Mouse (Mus musculus) frontal cortex, adult (tissue): Measurements from ENCODE around the gene Scgb2b20.
"Not testable (repeated sequence)": the region's sequence is repeated elsewhere in the genome, so short reads cannot be mapped to it uniquely, and the experiment has no call there.

Experiments used
- ATAC-seq: cut with Nextera tagmentation; 2 replicates; pipeline ENCODE4 v1.9.2; 2017; ENCODE audit warnings: mild to moderate bottlenecking, moderate library complexity, mixed read lengths; ENCODE audit not compliant: low TSS enrichment

The Scgb2b20 gene

DNA sequence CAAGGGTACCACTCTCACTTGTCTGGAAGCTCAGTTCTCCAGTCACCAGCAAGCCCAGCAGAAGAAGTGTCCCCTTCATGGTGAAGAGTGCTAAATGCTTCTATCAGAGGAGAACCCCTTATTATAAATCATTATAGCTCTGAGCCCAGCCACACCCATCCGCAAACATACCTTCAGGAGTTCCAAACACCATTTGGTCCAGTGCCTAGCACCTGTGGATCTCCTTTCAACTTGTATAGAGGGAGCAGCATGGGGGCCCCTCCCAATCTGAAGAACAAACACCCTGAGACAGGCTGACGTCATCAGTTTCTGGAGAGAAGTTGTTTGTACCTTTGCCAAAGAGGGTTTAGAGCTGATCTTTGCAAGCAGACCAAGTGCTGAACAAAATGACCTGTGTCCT lies at the start of gene Scgb2b20:
TSS of gene Scgb2b20 (minus strand) at position 101 of the 400 bp plus-strand sequence.
- not testable (repeated sequence) for ATAC-seq

DNA sequence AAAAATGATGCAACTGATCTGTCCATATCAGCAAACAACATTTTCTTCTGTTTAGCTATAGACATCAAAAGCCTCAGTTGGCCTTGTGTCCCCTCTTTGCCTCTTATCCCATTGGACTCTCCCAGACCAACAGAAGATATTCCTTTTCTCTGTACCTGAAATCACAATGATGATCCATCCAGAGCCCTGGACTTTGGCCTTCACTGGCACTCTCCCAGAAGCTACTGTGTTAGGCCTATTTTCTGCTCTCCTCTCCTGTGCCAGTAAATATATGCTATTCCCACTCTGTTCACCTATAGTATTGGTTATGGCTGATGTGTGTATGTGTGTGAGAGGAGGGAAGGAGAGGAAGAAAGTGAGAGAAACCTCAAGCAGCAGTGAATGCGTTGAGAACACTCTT lies 43.6 kb upstream of the Scgb2b20 start:
- not testable (repeated sequence) for ATAC-seq

DNA sequence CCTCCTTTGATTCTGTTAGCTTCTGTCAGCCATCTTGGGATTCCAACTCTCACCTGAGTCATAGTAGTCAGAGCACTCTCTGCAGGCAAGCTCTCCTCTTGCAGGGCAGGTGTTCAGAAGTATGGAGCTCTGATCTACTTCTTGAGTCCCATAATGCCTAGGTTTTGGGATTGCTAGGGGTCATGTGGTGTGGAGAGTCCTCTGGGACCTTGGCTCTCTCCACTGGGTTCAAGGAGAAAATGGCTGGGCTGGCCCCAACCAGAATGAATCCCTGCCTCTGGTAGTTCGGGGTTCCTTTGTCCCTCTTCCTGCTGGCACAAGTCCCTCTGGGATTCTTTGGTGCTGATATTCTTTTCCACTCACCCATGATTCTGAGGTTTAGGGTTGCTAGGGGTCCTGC lies 35.5 kb upstream of the Scgb2b20 start:
- ATAC-seq: no peak

DNA sequence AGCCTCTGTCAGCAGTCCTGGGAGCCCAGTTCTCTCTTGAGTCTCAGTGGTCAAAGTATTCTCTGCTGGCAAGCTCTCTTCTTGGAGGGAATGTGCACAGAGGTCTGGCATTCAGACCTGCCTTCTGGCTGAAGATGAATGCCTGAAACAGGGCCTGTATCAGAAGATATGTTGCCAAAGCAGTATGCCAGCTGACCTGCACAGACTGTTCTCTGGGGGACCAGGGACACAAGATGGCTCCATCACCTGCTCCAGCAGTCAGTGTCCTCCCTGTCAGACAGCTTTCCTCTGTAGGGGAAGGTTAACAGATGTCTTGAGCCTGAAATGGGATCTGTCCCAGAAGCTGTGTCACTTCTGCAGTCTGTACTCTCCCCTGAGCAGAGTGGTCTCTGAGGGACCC lies 33.6 kb upstream of the Scgb2b20 start:
- ATAC-seq: not testable (repeated sequence)

DNA sequence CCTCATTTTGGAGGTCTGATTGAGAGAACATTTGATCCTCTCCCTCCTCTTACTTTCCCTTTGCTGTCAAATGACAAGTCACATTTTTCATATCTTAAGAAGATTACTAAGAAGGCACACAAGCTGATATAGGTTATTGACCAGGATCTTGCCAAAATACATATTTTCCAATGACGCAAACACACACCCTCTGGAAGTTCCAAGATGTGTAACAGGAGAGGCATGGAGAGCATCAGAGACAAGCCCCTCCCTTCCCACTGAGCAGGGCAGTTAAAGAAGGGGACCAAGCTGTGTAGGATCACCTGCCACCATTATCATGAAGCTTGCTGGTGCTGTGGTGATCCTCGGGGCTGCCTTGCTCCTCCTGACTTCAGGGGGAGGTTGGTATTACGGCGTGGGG lies 6.8 kb upstream of the Scgb2b20 start, which contains the start of gene Scgb1b20:
TSS of gene Scgb1b20 (plus strand) at position 301 of the 400 bp plus-strand sequence.
- ATAC-seq: not testable (repeated sequence)
